Mouse (Mus musculus): ENCODE results near the gene 9130230L23Rik. TPM values are rescaled to one million over a fixed set of nuclear protein-coding genes. Genes with fewer than 3 reads are reported as not detected.

9130230L23Rik gene
- polyA plus RNA-seq (2012; rRNA removed), result 0.10 and 0.12 TPM in 2 replicates

DNA sequence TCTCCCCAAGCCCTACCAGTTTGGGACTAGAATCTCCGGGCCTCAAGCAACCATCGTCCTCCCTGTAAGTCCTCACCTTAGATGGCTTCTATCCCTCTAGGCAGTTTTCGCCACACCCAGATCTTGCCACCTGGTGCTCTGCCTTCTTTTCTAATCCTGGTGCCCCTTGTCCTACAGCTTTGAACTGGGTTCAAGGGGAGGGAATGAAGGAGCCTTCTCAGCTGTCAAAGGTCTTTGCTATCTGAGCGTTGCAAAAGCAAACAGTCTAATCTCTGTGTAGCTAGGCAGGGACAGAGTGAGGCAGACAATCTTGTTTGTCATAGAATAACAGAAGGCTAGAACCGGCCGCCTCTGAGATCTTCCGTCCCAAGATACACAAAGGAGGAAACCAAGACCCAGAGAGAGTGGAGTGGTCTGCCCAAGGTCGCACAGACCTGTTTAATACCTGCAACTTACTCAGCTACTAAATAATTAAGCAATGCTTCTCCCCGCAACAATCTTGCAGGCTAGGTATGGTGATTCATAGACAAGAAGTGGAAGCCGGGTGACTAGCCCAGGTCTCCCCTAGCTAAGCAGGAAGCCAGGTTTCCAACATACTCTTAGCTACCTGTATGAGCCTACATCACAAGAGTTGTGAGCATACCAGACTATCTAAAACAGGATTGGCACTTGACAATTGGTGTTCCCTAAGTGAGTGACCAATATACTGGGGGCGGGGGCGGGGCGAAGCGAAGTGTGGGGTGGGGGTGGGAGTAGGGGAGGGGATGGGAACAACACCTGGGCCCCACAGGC lies at the start of gene 9130230L23Rik:
TSS of gene 9130230L23Rik (minus strand) at position 152 of the 792 bp plus-strand sequence.

GRCm38 (mm10) chr5:65934783-65935182 lies 69.3 kb downstream of the 9130230L23Rik start, which contains the start of gene Chrna9:
Gene Chrna9, plus strand, starts transcription at chr5:65934921.

Other genes starting within 250 kb of the 9130230L23Rik start
- 4.0 and 4.8 TPM in 2 replicates for gene N4bp2, start 240.8 kb downstream of the 9130230L23Rik start, polyA plus RNA-seq (2012; rRNA removed)
- 1.8 and 2.4 TPM in 2 replicates for gene Rhoh, start 143.1 kb downstream of the 9130230L23Rik start, polyA plus RNA-seq (2012; rRNA removed)
- not detected in 2 replicates for gene Chrna9, start 69.4 kb downstream of the 9130230L23Rik start, polyA plus RNA-seq (2012; rRNA removed)
- 7.6 and 8.7 TPM in 2 replicates for gene Rbm47, start 168.8 kb upstream of the 9130230L23Rik start, polyA plus RNA-seq (2012; rRNA removed)

Measured in liver, embryonic 18 days (tissue).